Mouse (Mus musculus): ENCODE measurements at regions not wholly inside any gene's neighbourhood (a gene's known extent, or its start where the extent isn't known, plus 50 kb on each side); places are given as distances from the start of the nearest gene placed in this dataset.

GRCm38 (mm10) chr13:35426061-35426460 is 233.6 kb upstream of the Cdyl start:
- ChIA-PET CTCF (no interaction called here), POLR2A (no interaction called here)

- ChIA-PET CTCF (no interaction called here), POLR2A (interaction anchor here in 1 of 4 experiments (0.6 kb wide), 1 partner anchor 610 kb away, joined by 4 read pairs; no protein-coding TSS in a partner anchor)
Measured at GRCm38 (mm10) chr13:35435173-35435572, 224.5 kb upstream of the Cdyl start.

- CTCF ChIA-PET, result no interaction called here
- POLR2A ChIA-PET, result no interaction called here
Measured at GRCm38 (mm10) chr13:35447661-35448060, 212.0 kb upstream of the Cdyl start.

- ChIA-PET POLR2A (no interaction called here), CTCF (no interaction called here)
Measured at GRCm38 (mm10) chr13:35452420-35452819, 207.2 kb upstream of the Cdyl start.

GRCm38 (mm10) chr13:35453222-35453914 is 206.3 kb upstream of the Cdyl start:
- ChIA-PET CTCF (interaction anchor here in 1 of 4 experiments (0.7 kb wide), 1 partner anchor 660 kb away, joined by 5 read pairs; no protein-coding TSS in a partner anchor), POLR2A (interaction anchor here in 1 of 4 experiments (0.6 kb wide), 1 partner anchor 10 kb away, joined by 3 read pairs; no protein-coding TSS in a partner anchor)

GRCm38 (mm10) chr13:35460051-35460450 is 199.6 kb upstream of the Cdyl start:
- ChIA-PET CTCF (no interaction called here), POLR2A (no interaction called here)

GRCm38 (mm10) chr13:35463231-35463630 is 196.4 kb upstream of the Cdyl start:
- ChIA-PET CTCF (interaction anchor here in 2 of 4 experiments (0.6 to 1.2 kb wide), 2 partner anchors 15 to 343 kb away, joined by 3 read pairs; no protein-coding TSS in a partner anchor), POLR2A (interaction anchor here in 2 of 4 experiments (0.6 to 1.2 kb wide), 2 partner anchors 9 to 237 kb away, joined by 3 read pairs; no protein-coding TSS in a partner anchor)

GRCm38 (mm10) chr13:35463850-35464249 is 195.8 kb upstream of the Cdyl start:
- ChIA-PET POLR2A (interaction anchor here in 1 of 4 experiments (1.2 kb wide), 1 partner anchor 10 kb away, joined by 3 read pairs; no protein-coding TSS in a partner anchor), CTCF (no interaction called here)

GRCm38 (mm10) chr13:35469361-35470198 is 190.1 kb upstream of the Cdyl start:
- ChIA-PET CTCF (no interaction called here), POLR2A (no interaction called here)

- POLR2A ChIA-PET, result interaction anchor here in 1 of 4 experiments (0.8 kb wide), 1 partner anchor 21 kb away, joined by 3 read pairs; no protein-coding TSS in a partner anchor
- CTCF ChIA-PET, result interaction anchor here in 2 of 4 experiments (0.5 to 0.6 kb wide), 2 partner anchors 15 to 509 kb away, joined by 3 to 5 read pairs; no protein-coding TSS in a partner anchor
Measured at GRCm38 (mm10) chr13:35478226-35478625, 181.4 kb upstream of the Cdyl start.

GRCm38 (mm10) chr13:35482340-35482739 is 177.3 kb upstream of the Cdyl start:
- ChIA-PET CTCF (no interaction called here), POLR2A (no interaction called here)

- POLR2A ChIA-PET, result no interaction called here
- CTCF ChIA-PET, result no interaction called here
Measured at GRCm38 (mm10) chr13:35486125-35486524, 173.5 kb upstream of the Cdyl start.

- ChIA-PET CTCF (no interaction called here), POLR2A (interaction anchor here in 1 of 4 experiments (0.6 kb wide), 1 partner anchor 554 kb away, joined by 4 read pairs; no protein-coding TSS in a partner anchor)
Measured at GRCm38 (mm10) chr13:35499776-35500175, 159.9 kb upstream of the Cdyl start.

- ChIA-PET POLR2A (no interaction called here), CTCF (no interaction called here)
Measured at GRCm38 (mm10) chr13:35500891-35501290, 158.7 kb upstream of the Cdyl start.

GRCm38 (mm10) chr13:35501351-35502146 is 158.1 kb upstream of the Cdyl start:
- POLR2A ChIA-PET, result no interaction called here
- CTCF ChIA-PET, result no interaction called here

GRCm38 (mm10) chr13:35502147-35502522 is 157.5 kb upstream of the Cdyl start:
- ChIA-PET POLR2A (no interaction called here), CTCF (no interaction called here)

- POLR2A ChIA-PET, result no interaction called here
- CTCF ChIA-PET, result no interaction called here
Measured at GRCm38 (mm10) chr13:35503362-35503821, 156.2 kb upstream of the Cdyl start.

- POLR2A ChIA-PET, result no interaction called here
- CTCF ChIA-PET, result no interaction called here
Measured at GRCm38 (mm10) chr13:35507195-35507594, 152.4 kb upstream of the Cdyl start.

GRCm38 (mm10) chr13:35512029-35512507 is 147.6 kb upstream of the Cdyl start:
- ChIA-PET POLR2A (no interaction called here), CTCF (no interaction called here)

GRCm38 (mm10) chr13:35513120-35513519 is 146.5 kb upstream of the Cdyl start:
- POLR2A ChIA-PET, result no interaction called here

More at GRCm38 (mm10) chr13:35513120-35513519, 146.5 kb upstream of the Cdyl start:
- CTCF ChIA-PET, result no interaction called here
